ENCODE assay signal across 8 mouse cellular contexts in the genomic region with DNA sequence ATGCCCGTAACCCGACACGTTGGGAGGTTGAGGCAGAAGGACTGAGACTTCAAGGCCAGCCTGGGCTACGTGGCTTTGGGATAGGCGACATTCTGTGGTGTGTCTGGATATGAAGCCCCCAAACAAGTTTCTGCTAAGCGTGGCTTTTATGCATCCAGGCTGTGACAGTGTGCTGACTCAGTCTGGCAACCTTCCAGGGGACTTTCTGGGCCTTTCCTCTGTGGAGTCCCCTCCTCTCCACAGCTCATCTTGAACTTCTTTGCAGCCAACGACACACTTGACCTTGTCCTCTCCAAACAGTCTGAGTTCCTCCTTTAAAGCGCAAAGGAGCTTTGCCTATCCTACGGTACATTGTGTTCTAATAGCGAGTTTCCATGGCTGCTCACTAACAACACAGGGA. TPM values are rescaled to one million over a fixed set of nuclear protein-coding genes. Genes with fewer than 3 reads are reported as not detected.
A peak's percentile ranks its signal among the peaks of the same experiment; 100 is the strongest.
DNase-seq lines count a peak whose midpoint lies in the region; ATAC-seq and TF ChIP-seq lines count a peak whose summit lies in the region.

No protein-coding gene starts in this region.

- no peak for TF ChIP-seq POLR2A in thymus, adult 2 months (IDR thresholded peaks at IDR 0.05; ENCODE audit: control insufficient read depth, extremely low read depth, insufficient read depth, low read length, poor library complexity)

- no peak overlapping the region for H3K9ac ChIP-seq in kidney, postnatal 0 days (ENCODE audit: low read depth, low read length)
- no peak overlapping the region; the same call in 1 of the 2 replicates for H3K9ac ChIP-seq in limb, embryonic 13.5 days
- H3K9ac ChIP-seq in intestine, embryonic 15.5 days, result no peak overlapping the region

- H3K36me3 ChIP-seq in kidney, postnatal 0 days (ENCODE audit: insufficient read depth, low read length), result no peaks in the 10 kb centered on the region
- no peaks in the 10 kb centered on the region for H3K36me3 ChIP-seq in thymus, adult 2 months (ENCODE audit: control insufficient read depth, insufficient read depth, low read length)
- H3K36me3 ChIP-seq in limb, embryonic 13.5 days, result no peaks in the 10 kb centered on the region
- H3K36me3 ChIP-seq in splenic B cell, adult 2 months (ENCODE audit: control insufficient read depth, insufficient read depth, low read length, poor library complexity, severe bottlenecking), result no peaks in the 10 kb centered on the region
- H3K36me3 ChIP-seq in intestine, embryonic 15.5 days, result no peaks in the 10 kb centered on the region

- no peaks in the 10 kb centered on the region for H3K4me1 ChIP-seq in kidney, postnatal 0 days (replicated peaks; ENCODE audit: insufficient read depth, low read length)
- peaks cover 2% of the 10 kb centered on the region; the same call in 1 of the 2 replicates for H3K4me1 ChIP-seq in thymus, adult 2 months (replicated peaks; ENCODE audit: control insufficient read depth, insufficient read depth, low read length)
- H3K4me1 ChIP-seq in limb, embryonic 13.5 days, result peaks cover 48% of the 10 kb centered on the region
- H3K4me1 ChIP-seq in intestine, embryonic 15.5 days (replicated peaks), result peaks cover 13% of the 10 kb centered on the region; the same call in 1 of the 2 replicates

- no peak for TF ChIP-seq CTCF in kidney, postnatal 0 days (IDR thresholded peaks at IDR 0.05; ENCODE audit: low read depth)
- no peak for TF ChIP-seq CTCF in thymus, adult 2 months (IDR thresholded peaks at IDR 0.05; ENCODE audit: borderline replicate concordance, control insufficient read depth, extremely low read depth, insufficient read depth, low read length, poor library complexity)

- no peak overlapping the region for H3K27ac ChIP-seq in kidney, postnatal 0 days
- H3K27ac ChIP-seq in thymus, adult 2 months (ENCODE audit: control insufficient read depth, insufficient read depth, low read length), result peak overlapping the region; percentile 56; the same call in 1 of the 2 replicates
- H3K27ac ChIP-seq in limb, embryonic 13.5 days, result peak overlapping the region; percentile 33; the same call in 1 of the 2 replicates
- no peak overlapping the region for H3K27ac ChIP-seq in intestine, embryonic 15.5 days

- intact Hi-C loops in gastrocnemius, postnatal 14 days (cut with DNase I; ENCODE audit: low total_unique reads), result no loop called here

- H3K27me3 ChIP-seq in kidney, postnatal 0 days (ENCODE audit: insufficient read depth, low read length), result no peaks in the 10 kb centered on the region
- H3K27me3 ChIP-seq in thymus, adult 2 months (ENCODE audit: control insufficient read depth, insufficient read depth, low read length), result no peaks in the 10 kb centered on the region
- no peaks in the 10 kb centered on the region for H3K27me3 ChIP-seq in limb, embryonic 13.5 days
- no peaks in the 10 kb centered on the region for H3K27me3 ChIP-seq in splenic B cell, adult 2 months (ENCODE audit: control insufficient read depth, insufficient read depth, low read length, poor library complexity, severe bottlenecking)
- no peaks in the 10 kb centered on the region for H3K27me3 ChIP-seq in intestine, embryonic 15.5 days (replicated peaks)

- ATAC-seq in kidney, postnatal 0 days (replicated peaks; ENCODE audit: low FRiP score, low read depth), result no peak
- no peak for ATAC-seq in limb, embryonic 13.5 days (ENCODE audit: low FRiP score, low read depth)
- no peak for ATAC-seq in intestine, embryonic 15.5 days

- H3K4me2 ChIP-seq in kidney, postnatal 0 days (ENCODE audit: low read length), result no peak overlapping the region
- H3K4me2 ChIP-seq in limb, embryonic 13.5 days (replicated peaks), result no peak overlapping the region
- no peak overlapping the region for H3K4me2 ChIP-seq in intestine, embryonic 15.5 days (replicated peaks)

- H3K9me3 ChIP-seq in kidney, postnatal 0 days (replicated peaks; ENCODE audit: low read length), result no peaks in the 10 kb centered on the region
- H3K9me3 ChIP-seq in limb, embryonic 13.5 days, result no peaks in the 10 kb centered on the region
- H3K9me3 ChIP-seq in intestine, embryonic 15.5 days, result no peaks in the 10 kb centered on the region

- DNase-seq in kidney, postnatal 0 days (ENCODE audit: low spot score), result peak; percentile 69
- DNase-seq in kidney, adult 8-10 months, result no peak
- DNase-seq in thymus, adult 2 months, result no peak
- no peak for DNase-seq in thymus, postnatal 4 days
- DNase-seq in gastrocnemius, postnatal 14 days, result peak; percentile 61
- DNase-seq in splenic B cell, adult 2 months (ENCODE audit: low read depth, low spot score), result peak; percentile 33

- no peak overlapping the region for H3K4me3 ChIP-seq in kidney, postnatal 0 days (replicated peaks; ENCODE audit: low read depth, low read length)
- no peak overlapping the region for H3K4me3 ChIP-seq in thymus, adult 2 months (ENCODE audit: control insufficient read depth, insufficient read depth, low read length)
- no peak overlapping the region for H3K4me3 ChIP-seq in limb, embryonic 13.5 days
- no peak overlapping the region for H3K4me3 ChIP-seq in intestine, embryonic 15.5 days (replicated peaks)

- WGBS in kidney, postnatal 0 days, result 59% methylated on average over 10 of the region's 10 CpGs
- 70% methylated on average over 10 of the region's 10 CpGs for WGBS in thymus, adult 2 months
- WGBS in limb, embryonic 13.5 days, result 71% methylated on average over 10 of the region's 10 CpGs
- 59% methylated on average over 10 of the region's 10 CpGs for WGBS in intestine, embryonic 15.5 days

RNA-seq across cellular contexts. Expression of a gene that starts 15.5 kb away (rescaled TPM):
- polyA plus RNA-seq in kidney, postnatal 0 days (2015; fragmentation: Nextera tagmentation; extraction: Ambion mirVana), result 35.5 and 37.6 TPM in 2 replicates
- polyA plus RNA-seq in thymus, adult 2 months (2012; rRNA removed), result 10.5 and 13.2 TPM in 2 replicates
- 10 to 100 TPM; 25.9 to 29.9 TPM for total RNA-seq in gastrocnemius, postnatal 14 days (2021)
- 38.6 and 38.8 TPM in 2 replicates for polyA plus RNA-seq in limb, embryonic 13.5 days (2015; fragmentation: Nextera tagmentation; extraction: Ambion mirVana)
- polyA plus RNA-seq in intestine, embryonic 15.5 days (2015; fragmentation: Nextera tagmentation; extraction: Ambion mirVana), result 44.3 and 46.0 TPM in 2 replicates

RNA-seq across cellular contexts. Expression of a gene that starts 33.9 kb away (rescaled TPM):
- polyA plus RNA-seq in kidney, postnatal 0 days (2015; fragmentation: Nextera tagmentation; extraction: Ambion mirVana), result 0.04 TPM in 1 of 2 replicates, not detected in the other
- polyA plus RNA-seq in thymus, adult 2 months (2012; rRNA removed), result 3.4 and 3.5 TPM in 2 replicates
- under 1 TPM in 1 of 2 experiments, not detected in 1; 0.08 TPM for total RNA-seq in gastrocnemius, postnatal 14 days (2021)
- 0.09 and 0.23 TPM in 2 replicates for polyA plus RNA-seq in limb, embryonic 13.5 days (2015; fragmentation: Nextera tagmentation; extraction: Ambion mirVana)
- polyA plus RNA-seq in intestine, embryonic 15.5 days (2015; fragmentation: Nextera tagmentation; extraction: Ambion mirVana), result 0.05 and 0.14 TPM in 2 replicates

RNA-seq across cellular contexts. Expression of a gene that starts 55.7 kb away (rescaled TPM):
- polyA plus RNA-seq in kidney, postnatal 0 days (2015; fragmentation: Nextera tagmentation; extraction: Ambion mirVana), result 47.6 and 56.4 TPM in 2 replicates
- 141 and 181 TPM in 2 replicates for polyA plus RNA-seq in thymus, adult 2 months (2012; rRNA removed)
- 10 to 100 TPM; 18.6 to 19.5 TPM for total RNA-seq in gastrocnemius, postnatal 14 days (2021)
- 82.3 and 90.7 TPM in 2 replicates for polyA plus RNA-seq in limb, embryonic 13.5 days (2015; fragmentation: Nextera tagmentation; extraction: Ambion mirVana)
- 74.4 and 79.3 TPM in 2 replicates for polyA plus RNA-seq in intestine, embryonic 15.5 days (2015; fragmentation: Nextera tagmentation; extraction: Ambion mirVana)

Comparison
In these comparisons a context has a peak if more than half of its experiments do, and no peak if none do; other contexts are left out.
1. DNase-seq: peak in kidney, postnatal 0 days (single experiment), gastrocnemius, postnatal 14 days (single experiment) and splenic B cell, adult 2 months (single experiment); none in kidney, adult 8-10 months (0 of 2), thymus, adult 2 months (single experiment) and thymus, postnatal 4 days (single experiment).
2. H3K27ac ChIP-seq: peak in thymus, adult 2 months (single experiment) and limb, embryonic 13.5 days (single experiment); none in kidney, postnatal 0 days (single experiment) and intestine, embryonic 15.5 days (single experiment).